Mouse (Mus musculus): ENCODE measurements around the gene Hat1. TPM values are rescaled to one million over a fixed set of nuclear protein-coding genes. Genes with fewer than 3 reads are reported as not detected.
A peak's percentile ranks its signal among the peaks of the same experiment; 100 is the strongest.
"Not testable (repeated sequence)": the region's sequence is repeated elsewhere in the genome, so short reads cannot be mapped to it uniquely, and the experiment has no call there.

The Hat1 gene
- polyA plus RNA-seq, 1 experiment from 2014 or later: 125 TPM

DNA sequence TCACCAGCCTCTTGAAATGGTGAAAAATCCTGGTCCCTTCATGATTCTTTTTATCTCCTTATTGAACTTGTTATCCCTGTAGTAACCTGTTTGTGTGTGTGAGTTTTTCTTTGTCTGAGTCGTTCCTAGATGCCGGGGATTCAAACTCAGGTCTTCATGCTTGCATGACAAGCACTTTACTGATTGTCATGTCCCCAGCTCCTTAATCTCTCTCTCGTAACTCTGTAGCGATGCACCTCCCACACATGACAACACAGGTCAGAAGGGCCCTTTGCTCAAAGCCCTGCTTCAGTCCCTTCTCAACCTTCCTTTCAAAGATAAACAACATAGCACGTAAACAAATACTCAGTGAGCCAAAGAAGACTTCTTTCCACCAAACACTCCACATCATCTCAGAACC lies 30.4 kb upstream of the Hat1 start:
- Histone ChIP-seq H3K27ac (no peak overlapping the region), H3K4me1 (replicated peaks) (no peaks in the 10 kb centered on the region), H3K4me3 (replicated peaks) (no peak overlapping the region), H3K4me2 (replicated peaks) (no peak overlapping the region), H3K36me3 (no peaks in the 10 kb centered on the region), H3K27me3 (replicated peaks) (no peaks in the 10 kb centered on the region), H3K9me3 (no peaks in the 10 kb centered on the region), H3K9ac (no peak overlapping the region)
- ATAC-seq: no peak
- WGBS: 93% methylated on average over 5 of the region's 5 CpGs

DNA sequence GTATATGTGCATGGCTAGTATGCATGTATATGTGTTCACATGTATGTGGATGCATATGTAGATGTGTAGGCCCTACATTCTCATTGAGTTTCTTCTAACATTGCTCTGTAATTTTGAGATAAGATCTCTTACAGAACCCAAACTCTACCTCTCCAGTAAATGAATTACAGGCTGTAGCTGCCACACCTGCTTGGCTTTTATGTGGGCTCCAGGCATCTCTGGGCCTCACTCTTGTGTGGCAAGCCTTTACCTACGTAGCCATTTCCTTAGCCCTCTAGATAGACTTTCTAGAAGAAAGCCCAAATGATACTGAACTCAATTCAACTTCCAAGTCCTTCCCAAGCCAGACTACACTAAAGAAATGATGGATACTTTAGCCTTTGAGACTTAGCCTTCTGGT lies 28.6 kb upstream of the Hat1 start:
- Histone ChIP-seq H3K4me2 (replicated peaks) (no peak overlapping the region), H3K36me3 (no peaks in the 10 kb centered on the region), H3K4me1 (replicated peaks) (no peaks in the 10 kb centered on the region), H3K9ac (no peak overlapping the region), H3K27ac (no peak overlapping the region), H3K9me3 (no peaks in the 10 kb centered on the region), H3K27me3 (replicated peaks) (no peaks in the 10 kb centered on the region), H3K4me3 (replicated peaks) (no peak overlapping the region)
- 78% methylated on average over 1 of the region's 1 CpGs for WGBS
- no peak for ATAC-seq

DNA sequence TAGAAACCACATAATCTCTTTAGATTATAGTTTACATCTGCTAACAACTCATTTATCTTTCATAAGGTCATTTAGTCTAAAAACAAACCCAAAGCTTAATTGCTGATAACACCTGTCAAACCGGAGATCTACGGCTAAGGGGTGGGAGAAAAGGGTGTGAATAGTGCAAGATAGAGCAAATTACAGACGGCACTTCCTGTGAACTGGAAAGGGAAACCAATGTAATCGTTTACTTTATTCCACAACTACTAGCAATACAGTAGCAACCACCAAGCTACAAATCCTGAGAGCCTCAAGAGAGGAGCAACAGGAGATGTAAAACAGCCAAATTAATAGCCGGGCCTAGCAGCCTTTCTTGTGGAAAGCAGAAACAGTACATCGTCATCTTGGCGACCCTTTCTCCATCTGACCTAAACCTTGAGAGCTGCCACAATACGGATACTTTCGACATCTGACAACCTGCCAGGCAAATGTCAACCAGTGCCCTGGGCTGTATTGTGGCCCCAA lies 22.1 kb upstream of the Hat1 start:
- no peaks in the 10 kb centered on the region for H3K27me3 ChIP-seq (replicated peaks)
- peak overlapping the region; percentile 72 for H3K9ac ChIP-seq
- no peaks in the 10 kb centered on the region for H3K4me1 ChIP-seq (replicated peaks)
- 10% methylated on average over 9 of the region's 9 CpGs for WGBS
- H3K9me3 ChIP-seq: no peaks in the 10 kb centered on the region
- peak; percentile 50 for ATAC-seq
- no peaks in the 10 kb centered on the region for H3K36me3 ChIP-seq
- H3K4me3 ChIP-seq (replicated peaks): peak overlapping the region; percentile 70
- H3K4me2 ChIP-seq (replicated peaks): peak overlapping the region; percentile 80
- no peak overlapping the region for H3K27ac ChIP-seq

DNA sequence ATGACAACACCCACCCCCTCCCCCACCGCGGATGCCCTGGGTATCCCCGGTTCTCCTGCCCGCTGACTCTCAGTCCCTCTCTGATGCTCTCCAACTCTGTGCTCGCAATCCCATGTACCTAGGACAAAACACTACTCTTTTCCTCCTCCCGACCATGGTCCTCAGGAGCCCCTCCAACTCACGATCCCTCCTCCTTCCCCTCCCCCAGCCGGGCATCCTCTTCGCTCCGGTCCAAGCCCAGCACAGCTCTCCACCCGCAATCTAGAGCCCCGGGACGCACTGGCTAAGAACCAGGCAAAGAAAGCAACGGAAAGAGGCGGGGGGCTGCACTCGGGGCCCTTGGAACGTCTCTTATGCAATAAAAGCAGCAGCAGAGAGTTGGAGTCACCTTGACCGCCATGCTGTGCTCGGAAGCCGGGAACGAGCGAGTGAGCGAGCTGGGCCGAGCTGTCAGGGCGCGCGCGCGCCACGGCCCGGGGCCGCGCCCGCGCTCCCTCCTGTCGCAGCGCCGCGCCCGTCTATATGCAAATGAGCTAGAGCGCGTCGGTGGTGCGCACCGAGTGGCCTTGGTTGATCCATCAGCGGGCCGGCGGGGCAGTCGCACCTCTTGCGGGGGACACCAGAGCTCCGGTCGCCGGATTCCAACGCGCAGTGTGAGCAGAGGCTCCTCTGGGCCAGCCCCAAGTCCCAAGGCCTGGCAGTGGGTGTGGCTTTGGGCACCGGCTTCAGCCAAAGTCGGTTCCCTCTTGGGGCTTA lies 21.5 kb upstream of the Hat1 start, which contains the start of gene Slc25a12:
Gene Slc25a12, minus strand, starts transcription at position 625 of the 756 bp plus-strand sequence.
- Histone ChIP-seq H3K9me3 (no peaks in the 10 kb centered on the region), H3K27me3 (replicated peaks) (no peaks in the 10 kb centered on the region), H3K4me3 (replicated peaks) (peak within 1 kb of the TSS; percentile 70), H3K36me3 (no peaks in the 10 kb centered on the region), H3K9ac (peak within 1 kb of the TSS; percentile 72), H3K27ac (peak within 1 kb of the TSS; percentile 58; the same call in 1 of the 2 replicates), H3K4me1 (replicated peaks) (no peaks in the 10 kb centered on the region), H3K4me2 (replicated peaks) (peak within 1 kb of the TSS; percentile 80)
- under 1% methylated on average over 57 of the region's 57 CpGs for WGBS
- peak; percentile 97 for ATAC-seq

DNA sequence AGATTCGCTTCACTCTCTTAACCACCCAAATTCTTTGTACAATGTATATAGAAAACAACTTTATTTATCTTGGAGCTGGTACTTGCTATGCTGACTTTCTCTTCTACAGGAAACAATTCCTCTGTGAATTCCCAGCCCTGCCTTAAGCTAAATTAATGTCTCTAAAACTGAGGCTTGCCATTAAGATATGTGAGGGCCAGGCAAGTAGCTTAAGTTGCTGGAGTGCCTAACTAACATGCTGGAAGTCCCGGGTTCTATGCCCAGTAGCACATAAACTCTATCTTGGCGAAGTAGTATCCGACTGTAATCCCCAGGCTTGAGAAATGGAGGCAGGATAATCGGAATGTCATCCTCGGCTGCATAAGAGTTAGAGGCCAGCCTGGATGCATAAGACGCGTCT lies 20.7 kb upstream of the Hat1 start:
- Histone ChIP-seq H3K4me2 (replicated peaks) (peak overlapping the region; percentile 7; the same call in 1 of the 2 replicates), H3K9ac (no peak overlapping the region), H3K4me3 (replicated peaks) (no peak overlapping the region), H3K4me1 (replicated peaks) (no peaks in the 10 kb centered on the region), H3K27me3 (replicated peaks) (no peaks in the 10 kb centered on the region), H3K9me3 (no peaks in the 10 kb centered on the region), H3K27ac (no peak overlapping the region), H3K36me3 (no peaks in the 10 kb centered on the region)
- 42% methylated on average over 8 of the region's 8 CpGs for WGBS
- ATAC-seq: no peak

DNA sequence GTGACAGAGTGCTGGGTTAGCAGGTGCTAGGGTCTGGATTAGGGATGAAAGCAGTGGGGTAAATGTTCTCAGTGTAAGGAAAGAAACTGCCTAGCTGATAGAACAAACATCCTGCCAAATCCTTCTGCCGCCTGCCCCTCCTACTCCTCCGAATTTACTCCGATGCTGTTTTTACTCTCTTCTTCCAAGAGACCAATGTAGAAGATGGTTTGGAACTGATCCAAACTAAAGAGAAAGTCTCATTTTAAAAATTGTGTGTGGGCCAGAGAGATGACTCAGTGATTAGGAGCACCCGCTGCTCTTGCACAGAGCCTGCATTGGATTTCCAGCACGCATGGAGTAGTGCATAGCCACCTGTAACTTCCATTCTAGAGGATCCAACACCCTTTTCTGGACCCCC lies 17.0 kb upstream of the Hat1 start:
- H3K27me3 ChIP-seq (replicated peaks): no peaks in the 10 kb centered on the region
- H3K9me3 ChIP-seq: no peaks in the 10 kb centered on the region
- ATAC-seq: no peak
- H3K9ac ChIP-seq: no peak overlapping the region
- no peak overlapping the region for H3K4me2 ChIP-seq (replicated peaks)
- 74% methylated on average over 5 of the region's 5 CpGs for WGBS
- no peaks in the 10 kb centered on the region for H3K36me3 ChIP-seq
- H3K27ac ChIP-seq: no peak overlapping the region
- no peak overlapping the region for H3K4me3 ChIP-seq (replicated peaks)
- no peaks in the 10 kb centered on the region for H3K4me1 ChIP-seq (replicated peaks)

DNA sequence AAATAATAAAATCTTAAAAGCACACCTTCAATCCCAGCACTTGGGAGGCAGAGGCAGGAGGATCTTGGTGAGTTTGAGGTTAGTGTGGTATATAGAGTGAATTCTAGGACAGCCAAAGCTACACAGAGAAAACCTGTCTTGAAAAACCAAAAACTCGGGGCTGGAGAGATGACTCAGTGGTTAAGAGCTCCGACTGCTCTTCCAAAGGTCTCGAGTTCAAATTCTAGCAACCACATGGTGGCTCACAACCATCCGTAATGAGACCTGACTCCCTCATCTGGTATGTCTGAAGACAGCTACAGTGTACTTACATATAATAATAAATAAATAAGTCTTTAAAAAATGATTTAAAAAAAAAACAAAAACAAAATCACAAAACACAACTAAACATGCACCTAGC lies 16.5 kb upstream of the Hat1 start:
- H3K4me1 ChIP-seq (replicated peaks); ATAC-seq; H3K4me2 ChIP-seq (replicated peaks); H3K9me3 ChIP-seq; H3K36me3 ChIP-seq; H3K27me3 ChIP-seq (replicated peaks); H3K9ac ChIP-seq; H3K4me3 ChIP-seq (replicated peaks); H3K27ac ChIP-seq: not testable (repeated sequence)
- 88% methylated on average over 4 of the region's 4 CpGs for WGBS

DNA sequence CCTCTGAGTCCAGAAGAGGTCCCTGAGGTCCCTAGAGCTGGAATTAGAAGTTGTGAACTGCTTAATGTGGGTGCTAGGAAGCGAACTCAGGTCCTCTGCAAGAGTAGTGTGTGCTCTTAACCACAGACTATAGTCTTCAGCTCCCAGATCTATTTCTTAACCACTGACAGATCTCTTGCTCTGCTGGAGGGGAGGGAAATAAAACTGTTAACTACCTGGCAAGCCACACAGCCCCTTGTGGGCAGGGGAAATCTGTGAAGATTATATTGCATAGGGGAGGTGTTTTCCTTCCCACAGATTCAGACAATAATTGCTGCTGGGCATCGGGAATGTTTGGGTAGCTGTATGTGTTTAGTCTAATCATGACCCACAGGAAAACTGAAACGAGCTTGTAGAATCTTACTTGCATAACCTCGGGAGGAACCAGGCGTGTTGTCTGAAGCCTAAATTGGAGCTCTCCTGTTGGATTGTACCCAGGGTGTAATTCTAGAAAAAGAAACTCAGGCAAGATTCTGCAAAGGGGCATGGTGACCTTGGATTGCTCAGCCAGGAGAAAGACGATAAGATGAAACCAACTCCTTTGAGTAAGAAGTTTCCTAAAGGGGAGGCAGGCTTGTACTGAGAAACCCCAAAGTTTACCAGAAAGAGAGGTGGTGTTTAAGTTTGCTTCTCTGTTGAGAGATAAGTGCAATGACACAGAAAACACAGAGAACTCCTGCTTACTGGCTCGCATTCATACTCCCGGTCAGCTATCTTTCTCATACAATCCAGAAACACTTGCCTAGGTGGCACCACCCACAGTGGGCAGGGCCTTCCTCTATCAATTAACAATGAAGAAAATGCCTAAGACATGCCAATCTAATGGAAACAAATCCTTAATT lies 14.2 kb upstream of the Hat1 start:
- H3K27me3 ChIP-seq (replicated peaks): no peaks in the 10 kb centered on the region
- ATAC-seq: no peak
- H3K9ac ChIP-seq: no peak overlapping the region
- no peak overlapping the region for H3K4me2 ChIP-seq (replicated peaks)
- no peaks in the 10 kb centered on the region for H3K4me1 ChIP-seq (replicated peaks)
- no peak overlapping the region for H3K27ac ChIP-seq
- 55% methylated on average over 8 of the region's 8 CpGs for WGBS
- H3K4me3 ChIP-seq (replicated peaks): no peak overlapping the region
- no peaks in the 10 kb centered on the region for H3K9me3 ChIP-seq
- no peaks in the 10 kb centered on the region for H3K36me3 ChIP-seq

DNA sequence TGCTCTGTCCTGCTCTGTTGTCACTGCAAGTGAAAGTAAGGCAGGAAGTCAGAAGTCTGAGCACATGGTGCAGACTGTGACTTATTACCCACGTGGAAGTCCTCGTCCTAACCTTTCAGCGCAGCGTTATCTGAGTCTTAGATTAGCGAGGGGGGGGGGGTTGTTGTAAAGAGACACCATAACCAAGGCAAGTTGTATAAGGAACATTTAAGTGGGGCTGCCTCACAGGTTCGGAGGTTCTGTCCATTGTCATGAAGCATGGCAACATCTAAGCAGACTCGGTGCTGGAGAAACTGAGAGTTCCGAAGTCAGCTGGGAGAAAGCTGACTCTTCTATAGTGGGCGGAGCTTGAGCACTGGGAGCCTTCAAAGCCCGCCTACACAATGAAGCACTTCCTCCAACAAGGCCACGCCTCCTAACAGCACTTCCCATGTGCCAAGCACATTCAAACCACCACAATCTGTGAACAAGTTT lies 12.3 kb upstream of the Hat1 start:
- WGBS: 32% methylated on average over 11 of the region's 11 CpGs
- Histone ChIP-seq H3K27me3 (replicated peaks) (no peaks in the 10 kb centered on the region), H3K9me3 (no peaks in the 10 kb centered on the region), H3K4me3 (replicated peaks) (no peak overlapping the region), H3K36me3 (no peaks in the 10 kb centered on the region), H3K27ac (no peak overlapping the region), H3K4me1 (replicated peaks) (no peaks in the 10 kb centered on the region), H3K4me2 (replicated peaks) (0 out of 2 replicates have a peak overlapping the region, but pooled peaks have one; percentile 31), H3K9ac (no peak overlapping the region)
- ATAC-seq: peak; percentile 47; the same call in 1 of the 2 replicates

DNA sequence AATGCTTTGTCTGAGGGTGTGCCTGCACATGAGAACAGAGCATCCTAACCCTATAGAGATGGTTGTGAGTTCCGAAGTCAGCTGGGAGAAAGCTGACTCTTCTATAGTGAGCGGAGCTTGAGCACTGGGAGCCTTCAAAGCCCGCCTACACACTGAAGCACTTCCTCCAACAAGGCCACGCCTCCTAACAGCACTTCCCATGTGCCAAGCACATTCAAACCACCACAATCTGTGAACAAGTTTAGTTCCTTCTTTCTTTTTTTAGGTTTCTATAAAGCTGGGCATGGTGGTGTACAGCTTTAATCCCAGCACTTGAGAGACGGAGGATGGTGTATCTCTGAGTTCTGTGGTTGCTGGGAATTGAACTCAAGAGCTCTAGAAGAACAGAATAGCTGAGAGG lies 11.3 kb upstream of the Hat1 start:
- no peak for ATAC-seq
- H3K36me3 ChIP-seq: no peaks in the 10 kb centered on the region
- no peaks in the 10 kb centered on the region for H3K27me3 ChIP-seq (replicated peaks)
- no peaks in the 10 kb centered on the region for H3K9me3 ChIP-seq
- no peaks in the 10 kb centered on the region for H3K4me1 ChIP-seq (replicated peaks)
- H3K4me3 ChIP-seq (replicated peaks): no peak overlapping the region
- 83% methylated on average over 5 of the region's 5 CpGs for WGBS
- no peak overlapping the region for H3K27ac ChIP-seq
- H3K4me2 ChIP-seq (replicated peaks): no peak overlapping the region
- H3K9ac ChIP-seq: no peak overlapping the region

DNA sequence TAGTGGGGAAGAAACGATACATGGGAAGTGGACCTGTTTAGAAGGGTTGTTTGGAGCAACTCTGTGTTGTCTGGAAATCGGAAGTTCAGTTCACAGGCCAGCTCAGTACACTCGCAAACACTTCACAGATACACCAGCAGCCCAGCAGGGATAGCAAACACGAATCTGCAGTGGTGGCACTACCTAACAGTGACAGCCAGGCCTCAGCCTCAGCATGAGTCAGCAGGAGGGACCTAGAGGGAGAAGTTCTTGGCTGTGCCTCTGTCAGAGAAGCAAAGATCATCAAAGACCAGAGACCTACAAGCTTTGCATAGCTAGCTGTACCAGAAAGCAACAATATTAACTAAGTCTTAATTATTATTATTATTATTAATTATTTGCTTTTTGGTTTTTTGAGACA lies 6.8 kb upstream of the Hat1 start:
- H3K9me3 ChIP-seq: no peaks in the 10 kb centered on the region
- no peak for ATAC-seq

DNA sequence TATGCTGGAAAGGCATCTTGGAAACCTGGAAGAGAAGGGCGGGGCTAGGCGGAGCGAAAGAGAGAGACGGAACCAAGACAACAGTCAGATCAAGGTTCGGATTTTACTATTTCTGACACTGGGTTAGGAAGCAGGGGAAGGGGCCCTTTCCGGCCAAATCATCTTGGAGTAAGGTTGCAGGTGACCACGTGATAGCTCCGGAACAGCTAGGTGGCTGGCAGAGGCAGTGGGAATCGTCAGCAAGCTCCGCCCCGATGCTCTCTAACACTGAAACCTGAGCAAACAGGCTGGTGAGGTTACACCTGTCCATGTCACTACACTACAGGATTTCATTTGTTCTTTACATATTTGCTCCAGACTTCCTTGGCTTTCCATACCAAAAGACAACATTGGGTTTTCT lies 4.9 kb upstream of the Hat1 start:
- H3K27ac ChIP-seq: no peak overlapping the region
- H3K4me1 ChIP-seq (replicated peaks): no peaks in the 10 kb centered on the region
- no peaks in the 10 kb centered on the region for H3K27me3 ChIP-seq (replicated peaks)
- peak overlapping the region; percentile 28 for H3K4me2 ChIP-seq (replicated peaks)
- H3K9me3 ChIP-seq: no peaks in the 10 kb centered on the region
- H3K9ac ChIP-seq: no peak overlapping the region
- 34% methylated on average over 11 of the region's 11 CpGs for WGBS
- peak; percentile 59 for ATAC-seq
- H3K36me3 ChIP-seq: no peaks in the 10 kb centered on the region
- H3K4me3 ChIP-seq (replicated peaks): 0 out of 2 replicates have a peak overlapping the region, but pooled peaks have one; percentile 7

More for the DNA sequence above, 6.8 kb upstream of the Hat1 start:
- Histone ChIP-seq H3K36me3 (no peaks in the 10 kb centered on the region), H3K27me3 (replicated peaks) (no peaks in the 10 kb centered on the region), H3K4me3 (replicated peaks) (no peak overlapping the region), H3K4me2 (replicated peaks) (no peak overlapping the region), H3K9ac (no peak overlapping the region), H3K4me1 (replicated peaks) (no peaks in the 10 kb centered on the region), H3K27ac (no peak overlapping the region)
- WGBS: 69% methylated on average over 4 of the region's 4 CpGs
